Mouse (Mus musculus): ENCODE measurements around the gene Ccpg1os.

DNA sequence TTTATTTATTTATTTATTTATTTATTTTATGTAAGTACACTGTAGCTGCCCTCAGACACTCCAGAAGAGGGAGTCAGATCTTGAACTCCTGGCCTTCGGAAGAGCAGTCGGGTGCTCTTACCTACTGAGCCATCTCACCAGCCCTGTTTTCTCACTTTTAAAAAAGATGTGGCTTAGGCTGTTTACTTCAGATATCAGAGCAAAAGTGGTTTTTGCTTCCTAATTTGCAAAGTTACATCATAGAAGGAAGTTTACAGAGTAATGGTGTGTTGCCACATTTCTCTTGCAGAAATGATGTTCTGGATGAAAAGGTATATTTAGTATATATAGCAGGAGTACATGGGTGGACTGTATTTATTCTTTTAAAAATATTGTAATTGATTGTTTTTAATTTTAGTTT lies 6.2 kb upstream of the Ccpg1os start:
- no peak for TF ChIP-seq CTCF (IDR thresholded peaks at IDR 0.05)
- no peak for TF ChIP-seq EP300 (IDR thresholded peaks at IDR 0.05)

Measured in lung, postnatal 0 days (tissue).